Mouse (Mus musculus) CH12.LX (cell line): ENCODE data around the gene Peli1. TPM values are rescaled to one million over a fixed set of nuclear protein-coding genes. Genes with fewer than 3 reads are reported as not detected.

Source experiments
- DNase-seq: peaks from one replicate; pipeline ENCODE4 v3.0.0-alpha.2; 2013; ENCODE audit errors: extremely low read depth
- H3K27ac ChIP-seq: 2 replicates; pipeline ENCODE4 v1.5.1; 2012; ENCODE audit warnings: low read depth, mild to moderate bottlenecking, control low read depth, moderate library complexity; ENCODE audit not compliant: insufficient read depth
- H3K27me3 ChIP-seq: replicated peaks from 2 replicates; pipeline ENCODE3; 2012; ENCODE audit warnings: inconsistent platforms
- H3K36me3 ChIP-seq, 2 experiments: replicated peaks in 1 of 2; 2 replicates each; pipeline versions ENCODE3 to v1.6.1; 2012; ENCODE audit warnings: inconsistent platforms in 1 of 2, low read length in 1 of 2, mild to moderate bottlenecking in 1 of 2, mixed read lengths in 1 of 2, moderate library complexity in 1 of 2; ENCODE audit not compliant: control insufficient read depth in 1 of 2, insufficient read depth in 1 of 2
- H3K4me1 ChIP-seq, 2 experiments: 2 replicates each; pipeline ENCODE4 v1.6.1; 2012; ENCODE audit warnings: inconsistent platforms in 1 of 2, moderate library complexity in 1 of 2; ENCODE audit not compliant: insufficient read depth in 2 of 2, control insufficient read depth in 1 of 2
- H3K4me2 ChIP-seq: 2 replicates; pipeline ENCODE4 v1.6.1; 2012; ENCODE audit warnings: low read depth, mild to moderate bottlenecking, control low read depth; ENCODE audit not compliant: poor library complexity, insufficient read depth, severe bottlenecking
- H3K4me3 ChIP-seq, 3 experiments: fragments of 150-350 bp in 1 of 3; sonication (generic) in 1 of 3; replicated peaks in 1 of 3; 2 replicates each; pipeline versions ENCODE3 to v1.5.1; 2011 to 2012; ENCODE audit warnings: low read depth in 2 of 3, low read length in 2 of 3, mild to moderate bottlenecking in 2 of 3, moderate library complexity in 2 of 3, control low read depth in 1 of 3, improper control_type of control experiment in 1 of 3, inconsistent platforms in 1 of 3, mixed read lengths in 1 of 3; ENCODE audit not compliant: poor library complexity in 1 of 3
- H3K79me2 ChIP-seq: replicated peaks from 2 replicates; pipeline ENCODE4 v1.6.1; 2012; ENCODE audit warnings: mild to moderate bottlenecking, moderate library complexity; ENCODE audit not compliant: control insufficient read depth, poor library complexity, insufficient read depth, severe bottlenecking; ENCODE audit errors: extremely low read depth
- H3K9ac ChIP-seq: 2 replicates; pipeline ENCODE4 v1.6.1; 2012; ENCODE audit warnings: low read depth, mild to moderate bottlenecking, control low read depth, moderate library complexity; ENCODE audit not compliant: insufficient read depth
- H3K9me3 ChIP-seq: replicated peaks from 2 replicates; pipeline ENCODE3; 2012; ENCODE audit warnings: low read length, inconsistent platforms, mixed read lengths
- BHLHE40 ChIP-seq: IDR thresholded peaks from 2 replicates; pipeline ENCODE4 v1.6.1; 2011; ENCODE audit warnings: mild to moderate bottlenecking, low read depth, low read length, improper control_type of control experiment
- CHD1 ChIP-seq: IDR thresholded peaks from 2 replicates; pipeline ENCODE4 v1.6.1; 2012; ENCODE audit warnings: low read depth, low read length, improper control_type of control experiment, inconsistent platforms
- CHD2 ChIP-seq: IDR thresholded peaks from 2 replicates; pipeline ENCODE4 v1.6.1; 2011; ENCODE audit warnings: low read length, improper control_type of control experiment
- E2F4 ChIP-seq: IDR thresholded peaks from 2 replicates; pipeline ENCODE4 v1.6.1; 2011; ENCODE audit warnings: low read depth, low read length, improper control_type of control experiment; ENCODE audit not compliant: insufficient replicate concordance
- EP300 ChIP-seq: IDR thresholded peaks from 2 replicates; pipeline ENCODE4 v1.6.1; 2011; ENCODE audit warnings: low read length, improper control_type of control experiment
- HCFC1 ChIP-seq: IDR thresholded peaks from 2 replicates; pipeline ENCODE4 v1.6.1; 2012; ENCODE audit warnings: low read depth, mild to moderate bottlenecking, inconsistent platforms, low read length, improper control_type of control experiment
- IRF4 ChIP-seq: IDR thresholded peaks from 2 replicates; pipeline ENCODE4 v1.6.1; 2014; ENCODE audit warnings: low read depth, mild to moderate bottlenecking, inconsistent platforms, low read length, improper control_type of control experiment
- JUND ChIP-seq: conservative IDR thresholded peaks from 2 replicates; pipeline ENCODE4 v1.6.1; 2011; ENCODE audit warnings: low read depth, low read length, improper control_type of control experiment
- MAX ChIP-seq: IDR thresholded peaks from 2 replicates; pipeline ENCODE4 v1.6.1; 2011; ENCODE audit warnings: low read length, improper control_type of control experiment
- MEF2A ChIP-seq: IDR thresholded peaks from 2 replicates; pipeline ENCODE4 v1.6.1; 2014; ENCODE audit warnings: low read depth, mild to moderate bottlenecking, inconsistent platforms, low read length, improper control_type of control experiment, borderline replicate concordance
- NELFE ChIP-seq: IDR thresholded peaks from 2 replicates; pipeline ENCODE4 v1.6.1; 2011; ENCODE audit warnings: low read depth, low read length, improper control_type of control experiment
- POLR2AphosphoS2 ChIP-seq: IDR thresholded peaks from 2 replicates; pipeline ENCODE4 v1.6.1; 2011; ENCODE audit warnings: low read depth, low read length, improper control_type of control experiment
- RCOR1 ChIP-seq: conservative IDR thresholded peaks from 2 replicates; pipeline ENCODE4 v1.6.1; 2012; ENCODE audit warnings: low read depth, mild to moderate bottlenecking, inconsistent platforms, low read length, improper control_type of control experiment
- SMC3 ChIP-seq: IDR thresholded peaks from 2 replicates; pipeline ENCODE4 v1.6.1; 2011; ENCODE audit warnings: low read depth, low read length, improper control_type of control experiment
- TBP ChIP-seq: conservative IDR thresholded peaks from 2 replicates; pipeline ENCODE4 v1.6.1; 2011; ENCODE audit warnings: low read depth, low read length, improper control_type of control experiment
- USF1 ChIP-seq: IDR thresholded peaks from 2 replicates; pipeline ENCODE4 v1.6.1; 2014; ENCODE audit warnings: low read depth, mild to moderate bottlenecking, inconsistent platforms, low read length, improper control_type of control experiment
- ZC3H11A ChIP-seq: IDR thresholded peaks from 2 replicates; pipeline ENCODE4 v1.6.1; 2012; ENCODE audit warnings: low read depth, mild to moderate bottlenecking, inconsistent platforms, low read length, improper control_type of control experiment
- ZMIZ1 ChIP-seq: IDR thresholded peaks from 2 replicates; pipeline ENCODE4 v1.6.1; 2012; ENCODE audit warnings: low read depth, mild to moderate bottlenecking, inconsistent platforms, low read length, improper control_type of control experiment
- ZNF384 ChIP-seq: IDR thresholded peaks from 2 replicates; pipeline ENCODE4 v1.6.1; 2012; ENCODE audit warnings: low read depth, low read length, improper control_type of control experiment, inconsistent platforms
- dilution Hi-C: fragments of 300-500 bp; cut with MboI; formaldehyde crosslinking; loops from 2 replicates; pipeline ENCODE4 v1.14.3; 2020; ENCODE audit warnings: low sequenced_read_pairs; ENCODE audit not compliant: extremely low pct_unique_long_range_greater_than_20kb, extremely low pct_ligation_motif_present
- in situ Hi-C: fragments of 300-500 bp; cut with MboI; formaldehyde crosslinking; loops from 3 replicates; pipeline ENCODE4 v1.14.3; 2019; ENCODE audit warnings: low sequenced_read_pairs, low pct_ligation_motif_present, low pct_unique_long_range_greater_than_20kb, mixed read lengths
- polyA plus RNA-seq: library from polyadenylated mRNA; unstranded; fragments of >175 nt; gene quantifications from 2 replicates; pipeline ENCODE4 v1.2.1, GENCODE M21; 2012; ENCODE audit warnings: low read depth; ENCODE audit not compliant: insufficient read length
- total RNA-seq, 2 experiments: library from RNA; depleted of rRNA; stranded (reverse); fragments of 300-350 nt in 1 of 2; fragments of >200 nt in 1 of 2; gene quantifications; 2 replicates each; pipeline ENCODE4 v1.2.3; 2012 to 2014

The Peli1 gene
- total and polyA plus RNA-seq, 3 experiments = 6.7 to 25.9 (median 14.8) TPM

- DNase-seq = no peak
- no peak overlapping the region for H3K27ac ChIP-seq
- H3K4me1 ChIP-seq = peaks cover 5 to 15% of the 10 kb centered on the region in 2 experiments; a peak in 3 of 4 replicates
- H3K9ac ChIP-seq = no peak overlapping the region
- TF ChIP-seq RCOR1 (no peak), ZC3H11A (no peak), MAX (no peak), IRF4 (no peak), ZNF384 (no peak), HCFC1 (no peak), USF1 (no peak), NELFE (no peak), SMC3 (no peak), ZMIZ1 (no peak), CHD1 (no peak)
- TF ChIP-seq, all 38 proteins: peak for 0
- Histone ChIP-seq H3K4me3 (no peak overlapping the region), H3K4me2 (no peak overlapping the region), H3K36me3 (peaks cover 10 to 38% of the 10 kb centered on the region in 2 experiments), H3K79me2 (peaks cover 12% of the 10 kb centered on the region; the same call in 1 of the 2 replicates), H3K9me3 (no peaks in the 10 kb centered on the region), H3K27me3 (no peaks in the 10 kb centered on the region)
- in situ Hi-C loops = no loop called here
- dilution Hi-C loops = no loop called here
Measured at GRCm38 (mm10) chr11:21134875-21135451, 43.9 kb downstream of the Peli1 start.

GRCm38 (mm10) chr11:21139453-21139852 lies 48.4 kb downstream of the Peli1 start:
- peaks cover 2% of the 10 kb centered on the region; the same call in 1 of the 2 replicates for H3K79me2 ChIP-seq
- TF ChIP-seq ZNF384 (no peak), BHLHE40 (no peak)
- no peak overlapping the region for H3K4me2 ChIP-seq
- no peaks in the 10 kb centered on the region for H3K9me3 ChIP-seq
- H3K27ac ChIP-seq = no peak overlapping the region
- H3K27me3 ChIP-seq = no peaks in the 10 kb centered on the region
- dilution Hi-C loops (no loop called here), in situ Hi-C loops (no loop called here)
- H3K9ac ChIP-seq = no peak overlapping the region
- H3K4me1 ChIP-seq = no peaks in the 10 kb centered on the region; a peak in 1 of 4 replicates
- H3K36me3 ChIP-seq = peaks cover 17 to 62% of the 10 kb centered on the region in 2 experiments
- H3K4me3 ChIP-seq = no peak overlapping the region
- DNase-seq = no peak

- TF ChIP-seq TBP = no peak
- TF ChIP-seq CHD2 = no peak
- no peak for TF ChIP-seq E2F4
- TF ChIP-seq MEF2A = no peak
- TF ChIP-seq ZNF384 = no peak
- no peak for TF ChIP-seq USF1
- no peak for TF ChIP-seq EP300
- no peak for TF ChIP-seq JUND
- TF ChIP-seq POLR2AphosphoS2 = no peak
- no peak for TF ChIP-seq SMC3
- no peak for TF ChIP-seq IRF4
- peaks cover 16 to 58% of the 10 kb centered on the region in 2 experiments for H3K36me3 ChIP-seq
- no peaks in the 10 kb centered on the region for H3K4me1 ChIP-seq
- no peak for DNase-seq
- H3K79me2 ChIP-seq = no peaks in the 10 kb centered on the region
- no peak overlapping the region for H3K4me2 ChIP-seq
- dilution Hi-C loops (no loop called here), in situ Hi-C loops (no loop called here)
- H3K27me3 ChIP-seq = no peaks in the 10 kb centered on the region
- no peak overlapping the region for H3K4me3 ChIP-seq
- no peak overlapping the region for H3K27ac ChIP-seq
- H3K9ac ChIP-seq = no peak overlapping the region
- no peaks in the 10 kb centered on the region for H3K9me3 ChIP-seq
Measured at GRCm38 (mm10) chr11:21141242-21141641, 50.2 kb downstream of the Peli1 start.
